Mouse (Mus musculus): ENCODE measurements around the gene Slirp.

Slirp gene
- long read RNA-seq, experiment 1, transcript Slirp-204 (4 exons, 2,701 nt) = major isoform, 143 of 174 reads
- long read RNA-seq, experiment 1, transcript Slirp-202 (3 exons, 802 nt) = minor isoform, 12 of 174 reads
- long read RNA-seq, experiment 1, partial matches to known transcripts = 0 of 174 reads
- long read RNA-seq, experiment 1, other reads (novel, unspliced or antisense) = 18 of 174 reads
- long read RNA-seq, experiment 2, transcript Slirp-202 (3 exons, 802 nt) = minor isoform, 25 of 191 reads
- long read RNA-seq, experiment 2, transcript Slirp-204 (4 exons, 2,701 nt) = major isoform, 150 of 191 reads
- long read RNA-seq, experiment 2, partial matches to known transcripts = 0 of 191 reads
- long read RNA-seq, experiment 2, other reads (novel, unspliced or antisense) = 15 of 191 reads

- intact Hi-C loops (cut with DNase I) = no loop called here
Measured at GRCm38 (mm10) chr12:87443700-87444122, at the start of gene Slirp, which contains the start of gene Alkbh1. Gene Slirp (plus strand): TSS chr12:87443896. Gene Alkbh1 (minus strand): TSS chr12:87444017.

- intact Hi-C loops (cut with DNase I) = no loop called here
Measured at GRCm38 (mm10) chr12:87394316-87394715, 49.4 kb upstream of the Slirp start.

- intact Hi-C loops (cut with DNase I) = no loop called here
Measured at GRCm38 (mm10) chr12:87397126-87397525, 46.6 kb upstream of the Slirp start.

GRCm38 (mm10) chr12:87397811-87398417, 45.8 kb upstream of the Slirp start:
- intact Hi-C loops (cut with DNase I) = no loop called here

GRCm38 (mm10) chr12:87399119-87399819, 44.4 kb upstream of the Slirp start:
- intact Hi-C loops (cut with DNase I) = no loop called here

GRCm38 (mm10) chr12:87401883-87402282, 41.8 kb upstream of the Slirp start:
- intact Hi-C loops (cut with DNase I) = no loop called here

GRCm38 (mm10) chr12:87405165-87405564, 38.5 kb upstream of the Slirp start:
- intact Hi-C loops (cut with DNase I) = no loop called here

- intact Hi-C loops (cut with DNase I) = no loop called here
Measured at GRCm38 (mm10) chr12:87405721-87406120, 38.0 kb upstream of the Slirp start.

- intact Hi-C loops (cut with DNase I) = no loop called here
Measured at GRCm38 (mm10) chr12:87407869-87408605, 35.7 kb upstream of the Slirp start.

GRCm38 (mm10) chr12:87409123-87409522, 34.6 kb upstream of the Slirp start:
- intact Hi-C loops (cut with DNase I) = no loop called here

GRCm38 (mm10) chr12:87410999-87411398, 32.7 kb upstream of the Slirp start:
- intact Hi-C loops (cut with DNase I) = no loop called here

- intact Hi-C loops (cut with DNase I) = no loop called here
Measured at GRCm38 (mm10) chr12:87413179-87413790, 30.4 kb upstream of the Slirp start.

GRCm38 (mm10) chr12:87415358-87415757, 28.3 kb upstream of the Slirp start:
- intact Hi-C loops (cut with DNase I) = loop anchor here (5.0 kb wide), 1 partner anchor 63 kb away; no protein-coding TSS in a partner anchor

- intact Hi-C loops (cut with DNase I) = loop anchor here (5.0 kb wide), 1 partner anchor 64 kb away; no protein-coding TSS in a partner anchor
Measured at GRCm38 (mm10) chr12:87416690-87417089, 27.0 kb upstream of the Slirp start.

GRCm38 (mm10) chr12:87418921-87419320, 24.8 kb upstream of the Slirp start:
- intact Hi-C loops (cut with DNase I) = loop anchor here (5.0 kb wide), 1 partner anchor 67 kb away; no protein-coding TSS in a partner anchor

- intact Hi-C loops (cut with DNase I) = loop anchor here (5.0 kb wide), 2 partner anchors 68 to 153 kb away; partner anchors contain the start of genes Ahsa1 and Vipas39
Measured at GRCm38 (mm10) chr12:87419974-87420485, 23.7 kb upstream of the Slirp start.

GRCm38 (mm10) chr12:87421708-87422507, 21.8 kb upstream of the Slirp start:
- intact Hi-C loops (cut with DNase I) = loop anchor here (5.0 kb wide), 1 partner anchor 155 kb away; the partner anchor contains the start of genes Ahsa1 and Vipas39

GRCm38 (mm10) chr12:87423700-87424099, 20.0 kb upstream of the Slirp start:
- intact Hi-C loops (cut with DNase I) = loop anchor here (5.0 kb wide), 1 partner anchor 156 kb away; the partner anchor contains the start of genes Ahsa1 and Vipas39

GRCm38 (mm10) chr12:87424516-87424915, 19.2 kb upstream of the Slirp start:
- intact Hi-C loops (cut with DNase I) = loop anchor here (5.0 kb wide), 1 partner anchor 157 kb away; the partner anchor contains the start of genes Ahsa1 and Vipas39

Measured in adrenal gland (tissue).